Mouse (Mus musculus): ENCODE results near the gene Psmb7.

The Psmb7 gene

GRCm38 (mm10) chr2:38641761-38642160 lies 2.1 kb downstream of the Psmb7 start:
- no peak for DNase-seq (ENCODE audit: low read depth, low spot score)

- DNase-seq (ENCODE audit: low read depth, low spot score), result no peak
These were observed 6.1 kb downstream of the Psmb7 start for GRCm38 (mm10) chr2:38637716-38638267.

- no peak for DNase-seq (ENCODE audit: low read depth, low spot score)
These were observed 13.3 kb downstream of the Psmb7 start for GRCm38 (mm10) chr2:38630574-38630973.

GRCm38 (mm10) chr2:38629451-38629850 lies 14.4 kb downstream of the Psmb7 start:
- no peak for DNase-seq (ENCODE audit: low read depth, low spot score)

- no peak for DNase-seq (ENCODE audit: low read depth, low spot score)
These were observed 15.1 kb downstream of the Psmb7 start for GRCm38 (mm10) chr2:38628801-38629200.

- no peak for DNase-seq (ENCODE audit: low read depth, low spot score)
These were observed 19.9 kb downstream of the Psmb7 start for GRCm38 (mm10) chr2:38623821-38624590.

GRCm38 (mm10) chr2:38623411-38623810 lies 20.5 kb downstream of the Psmb7 start:
- no peak for DNase-seq (ENCODE audit: low read depth, low spot score)

- peak; percentile 89 for DNase-seq (ENCODE audit: low read depth, low spot score)
These were observed 22.3 kb downstream of the Psmb7 start for GRCm38 (mm10) chr2:38621610-38622021.

- DNase-seq (ENCODE audit: low read depth, low spot score), result no peak
These were observed 22.8 kb downstream of the Psmb7 start for GRCm38 (mm10) chr2:38621076-38621475.

- DNase-seq (ENCODE audit: low read depth, low spot score), result peak; percentile 90
These were observed 24.1 kb downstream of the Psmb7 start for GRCm38 (mm10) chr2:38619777-38620176.

- peak; percentile 56 for DNase-seq (ENCODE audit: low read depth, low spot score)
These were observed 26.7 kb downstream of the Psmb7 start for GRCm38 (mm10) chr2:38616956-38617872.

GRCm38 (mm10) chr2:38616072-38616471 lies 27.8 kb downstream of the Psmb7 start:
- peak; percentile 66 for DNase-seq (ENCODE audit: low read depth, low spot score)

GRCm38 (mm10) chr2:38614437-38614836 lies 29.4 kb downstream of the Psmb7 start:
- DNase-seq (ENCODE audit: low read depth, low spot score), result no peak

- peak; percentile 41 for DNase-seq (ENCODE audit: low read depth, low spot score)
These were observed 30.3 kb downstream of the Psmb7 start for GRCm38 (mm10) chr2:38613576-38613975.

GRCm38 (mm10) chr2:38612596-38612995 lies 31.3 kb downstream of the Psmb7 start:
- no peak for DNase-seq (ENCODE audit: low read depth, low spot score)

GRCm38 (mm10) chr2:38610161-38610560 lies 33.7 kb downstream of the Psmb7 start:
- no peak for DNase-seq (ENCODE audit: low read depth, low spot score)

- DNase-seq (ENCODE audit: low read depth, low spot score), result no peak
These were observed 34.6 kb downstream of the Psmb7 start for GRCm38 (mm10) chr2:38609310-38609709.

- peak; percentile 66 for DNase-seq (ENCODE audit: low read depth, low spot score)
These were observed 35.0 kb downstream of the Psmb7 start for GRCm38 (mm10) chr2:38608831-38609309.

- DNase-seq (ENCODE audit: low read depth, low spot score), result no peak
These were observed 36.2 kb downstream of the Psmb7 start for GRCm38 (mm10) chr2:38607716-38608115.

- DNase-seq (ENCODE audit: low read depth, low spot score), result no peak
These were observed 43.0 kb downstream of the Psmb7 start for GRCm38 (mm10) chr2:38600842-38601241.

GRCm38 (mm10) chr2:38598395-38598794 lies 45.5 kb downstream of the Psmb7 start:
- DNase-seq (ENCODE audit: low read depth, low spot score), result peak; percentile 79

- no peak for DNase-seq (ENCODE audit: low read depth, low spot score)
These were observed 46.0 kb downstream of the Psmb7 start for GRCm38 (mm10) chr2:38597896-38598295.
